Mouse (Mus musculus): Measurements from ENCODE around the gene Ncf4. TPM values are rescaled to one million over a fixed set of nuclear protein-coding genes. Genes with fewer than 3 reads are reported as not detected.

Ncf4 gene
- polyA plus RNA-seq, 1 experiment from 2014 or later = 1.1 TPM

DNA sequence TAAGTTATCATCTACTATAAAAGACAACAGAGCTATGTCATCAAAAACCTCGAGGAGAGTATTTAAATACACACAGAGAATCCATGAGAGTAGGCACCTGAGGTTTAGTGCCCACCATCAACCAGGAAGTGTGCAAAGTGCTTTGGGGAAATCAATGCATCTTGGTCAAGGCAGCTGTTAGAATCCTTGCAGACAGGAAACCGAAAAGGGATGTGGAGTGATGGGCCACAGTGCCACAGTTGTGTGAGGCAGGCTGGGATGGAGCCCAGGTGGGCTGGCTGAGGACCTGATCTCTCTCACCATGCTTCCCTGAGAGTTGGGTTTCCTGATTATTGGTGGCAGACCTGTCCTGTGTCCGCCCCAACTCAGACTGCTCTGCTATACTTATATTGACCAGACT, 55.0 kb downstream of the Ncf4 start:
- ATAC-seq (no peak), DNase-seq (ENCODE audit: low spot score) (no peak)
- no peak overlapping the region for H3K4me3 ChIP-seq (ENCODE audit: low read depth, low read length)
- no peak overlapping the region for H3K27ac ChIP-seq (ENCODE audit: low read depth, low read length)
- H3K9ac ChIP-seq (ENCODE audit: low read length) = no peak overlapping the region
- H3K4me2 ChIP-seq (ENCODE audit: low read length) = no peak overlapping the region
- H3K4me1 ChIP-seq (ENCODE audit: control insufficient read depth, insufficient read depth, low read length) = no peaks in the 10 kb centered on the region
- H3K36me3 ChIP-seq (ENCODE audit: control insufficient read depth, insufficient read depth, low read length) = no peaks in the 10 kb centered on the region
- H3K27me3 ChIP-seq (replicated peaks; ENCODE audit: control insufficient read depth, insufficient read depth, low read length) = no peaks in the 10 kb centered on the region
- 81% methylated on average over 3 of the region's 3 CpGs for WGBS
- no peaks in the 10 kb centered on the region for H3K9me3 ChIP-seq (replicated peaks; ENCODE audit: control insufficient read depth, low read length)

DNA sequence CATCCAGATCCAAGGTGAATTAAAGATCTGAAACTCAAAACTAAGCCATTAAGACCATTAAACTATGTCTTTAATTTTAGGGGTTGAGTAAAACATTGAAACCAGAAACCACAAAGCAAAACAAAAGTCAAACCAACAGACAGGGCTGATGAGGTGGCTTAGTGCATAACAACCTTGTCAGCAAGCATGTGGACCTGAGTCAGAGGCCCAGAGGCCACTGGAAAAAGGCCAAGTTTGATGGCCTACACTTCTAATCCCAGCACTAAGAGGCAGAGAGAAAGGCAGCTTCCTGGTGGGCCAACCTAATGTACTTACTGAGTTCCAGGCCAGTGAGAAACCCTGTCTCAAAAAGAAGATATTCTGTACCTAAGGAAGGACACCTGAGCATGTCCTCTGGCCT, 56.2 kb downstream of the Ncf4 start:
- Histone ChIP-seq H3K4me3 (ENCODE audit: low read depth, low read length) (no peak overlapping the region), H3K9ac (ENCODE audit: low read length) (no peak overlapping the region), H3K4me2 (ENCODE audit: low read length) (no peak overlapping the region), H3K27me3 (replicated peaks; ENCODE audit: control insufficient read depth, insufficient read depth, low read length) (no peaks in the 10 kb centered on the region), H3K4me1 (ENCODE audit: control insufficient read depth, insufficient read depth, low read length) (no peaks in the 10 kb centered on the region), H3K36me3 (ENCODE audit: control insufficient read depth, insufficient read depth, low read length) (no peaks in the 10 kb centered on the region), H3K27ac (ENCODE audit: low read depth, low read length) (no peak overlapping the region), H3K9me3 (replicated peaks; ENCODE audit: control insufficient read depth, low read length) (no peaks in the 10 kb centered on the region)
- no peak for ATAC-seq
- no peak for DNase-seq (ENCODE audit: low spot score)

DNA sequence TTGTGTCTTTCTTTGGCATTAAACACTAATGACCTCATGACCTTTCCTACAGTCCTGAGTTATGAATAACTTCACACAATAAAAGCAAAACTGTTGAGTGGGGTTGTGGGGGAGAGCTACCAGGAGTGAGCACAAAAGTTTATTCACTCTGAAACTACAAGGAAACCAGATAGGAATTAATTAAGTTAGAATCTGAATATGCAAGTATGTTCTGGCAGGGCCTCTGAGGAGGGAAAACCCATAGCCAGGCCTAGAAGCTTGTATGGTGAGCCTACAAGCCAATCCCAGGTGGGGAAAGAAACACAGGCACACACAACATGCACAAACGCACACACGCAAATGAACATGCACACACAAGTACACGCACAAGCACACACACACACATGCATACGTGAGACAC, 58.1 kb downstream of the Ncf4 start:
- no peaks in the 10 kb centered on the region for H3K4me1 ChIP-seq (ENCODE audit: control insufficient read depth, insufficient read depth, low read length)
- WGBS = 94% methylated on average over 4 of the region's 4 CpGs
- no peak overlapping the region for H3K4me3 ChIP-seq (ENCODE audit: low read depth, low read length)
- H3K4me2 ChIP-seq (ENCODE audit: low read length) = no peak overlapping the region
- H3K9ac ChIP-seq (ENCODE audit: low read length) = no peak overlapping the region
- DNase-seq (ENCODE audit: low spot score) (no peak), ATAC-seq (no peak)
- no peaks in the 10 kb centered on the region for H3K36me3 ChIP-seq (ENCODE audit: control insufficient read depth, insufficient read depth, low read length)
- no peaks in the 10 kb centered on the region for H3K9me3 ChIP-seq (replicated peaks; ENCODE audit: control insufficient read depth, low read length)
- H3K27me3 ChIP-seq (replicated peaks; ENCODE audit: control insufficient read depth, insufficient read depth, low read length) = no peaks in the 10 kb centered on the region
- no peak overlapping the region for H3K27ac ChIP-seq (ENCODE audit: low read depth, low read length)

DNA sequence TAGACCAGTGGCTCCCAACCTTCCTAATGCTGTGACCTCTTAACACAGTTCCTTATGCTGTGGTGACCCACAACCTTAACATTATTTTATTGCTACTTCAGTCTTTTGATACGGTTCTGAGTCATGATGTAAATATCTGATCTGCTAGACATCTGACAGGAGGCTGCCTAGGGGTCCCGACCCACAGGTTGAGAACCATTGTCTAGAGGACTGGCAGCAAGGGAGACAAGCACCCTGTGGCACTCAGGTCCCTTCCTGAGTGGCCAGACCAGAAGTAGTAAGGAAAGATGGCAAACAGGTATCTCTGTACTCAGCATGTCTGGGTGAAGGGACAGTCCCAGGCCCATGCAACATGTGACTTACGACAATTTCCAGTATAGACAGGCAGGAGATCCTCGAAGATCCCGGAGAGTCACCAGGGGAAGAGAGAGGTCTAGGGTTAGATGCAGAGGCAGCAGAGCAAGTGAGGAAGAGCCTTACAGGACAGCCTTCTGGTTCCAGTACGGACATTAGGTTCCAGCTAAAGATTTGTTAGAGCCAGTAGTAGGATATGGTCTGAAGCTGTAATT, 59.1 kb downstream of the Ncf4 start:
- Histone ChIP-seq H3K27me3 (replicated peaks; ENCODE audit: control insufficient read depth, insufficient read depth, low read length) (no peaks in the 10 kb centered on the region), H3K9ac (ENCODE audit: low read length) (no peak overlapping the region), H3K27ac (ENCODE audit: low read depth, low read length) (no peak overlapping the region), H3K4me2 (ENCODE audit: low read length) (no peak overlapping the region), H3K4me3 (ENCODE audit: low read depth, low read length) (no peak overlapping the region), H3K36me3 (ENCODE audit: control insufficient read depth, insufficient read depth, low read length) (no peaks in the 10 kb centered on the region), H3K9me3 (replicated peaks; ENCODE audit: control insufficient read depth, low read length) (no peaks in the 10 kb centered on the region), H3K4me1 (ENCODE audit: control insufficient read depth, insufficient read depth, low read length) (no peaks in the 10 kb centered on the region)
- WGBS = 84% methylated on average over 6 of the region's 6 CpGs
- ATAC-seq = no peak
- DNase-seq (ENCODE audit: low spot score) = no peak

DNA sequence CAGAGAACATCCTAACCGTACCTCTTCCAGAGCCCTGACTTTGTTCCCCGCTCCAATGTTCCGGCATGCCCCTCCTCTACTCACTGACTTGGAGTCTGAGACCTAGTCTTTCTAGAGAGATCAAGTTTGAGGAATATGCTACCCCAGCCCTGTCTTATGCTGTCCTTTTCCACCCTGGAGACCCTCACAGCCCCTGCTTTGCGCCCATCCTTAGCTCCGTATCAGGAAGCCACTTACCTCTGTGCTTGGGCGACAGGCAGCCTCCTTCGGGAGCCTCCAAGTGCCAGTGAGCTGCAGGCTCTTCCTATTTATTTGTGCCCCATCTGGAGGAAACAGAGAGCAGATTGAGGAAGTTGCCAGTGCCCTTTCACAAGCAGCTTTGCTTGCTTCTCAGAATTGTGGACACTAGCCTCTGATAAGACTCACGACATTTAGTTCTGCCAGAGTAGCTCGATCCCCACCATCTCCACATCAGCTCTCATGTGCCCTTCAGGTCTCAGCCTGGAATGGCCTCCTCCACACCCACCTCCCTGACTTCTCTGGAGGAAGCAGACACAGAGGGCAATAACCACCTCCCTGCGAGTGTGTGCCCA, 60.8 kb downstream of the Ncf4 start, which contains the start of gene Csf2rb2:
TSS of gene Csf2rb2 (minus strand) at position 381 of the 593 bp plus-strand sequence.
- Histone ChIP-seq H3K27ac (ENCODE audit: low read depth, low read length) (no peak within 1 kb of the TSS), H3K27me3 (replicated peaks; ENCODE audit: control insufficient read depth, insufficient read depth, low read length) (no peaks in the 10 kb centered on the region), H3K9me3 (replicated peaks; ENCODE audit: control insufficient read depth, low read length) (no peaks in the 10 kb centered on the region), H3K4me1 (ENCODE audit: control insufficient read depth, insufficient read depth, low read length) (no peaks in the 10 kb centered on the region), H3K36me3 (ENCODE audit: control insufficient read depth, insufficient read depth, low read length) (no peaks in the 10 kb centered on the region), H3K4me3 (ENCODE audit: low read depth, low read length) (no peak within 1 kb of the TSS), H3K4me2 (ENCODE audit: low read length) (no peak within 1 kb of the TSS), H3K9ac (ENCODE audit: low read length) (no peak within 1 kb of the TSS)
- no peak for ATAC-seq
- no peak for DNase-seq (ENCODE audit: low spot score)
- 84% methylated on average over 10 of the region's 10 CpGs for WGBS

DNA sequence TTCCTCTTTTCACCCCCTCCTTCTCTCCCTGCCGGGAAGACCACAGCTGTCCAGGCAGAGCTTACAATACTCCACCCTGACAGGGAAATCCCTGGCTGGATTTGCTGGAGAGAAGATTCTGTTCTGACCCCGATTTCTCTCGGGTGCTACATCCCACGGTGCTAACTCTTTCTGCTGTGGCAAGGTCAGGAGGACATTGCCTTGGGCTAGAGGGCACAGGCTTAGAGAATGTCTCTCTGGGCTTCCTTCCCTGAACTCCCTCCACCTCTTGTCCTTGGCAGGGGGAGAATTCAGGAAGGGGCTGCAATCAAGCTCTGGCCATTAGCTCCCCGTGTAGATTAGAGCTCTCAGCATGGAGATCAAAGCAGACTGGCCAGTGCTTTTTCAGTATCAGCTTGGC, 65.3 kb downstream of the Ncf4 start:
- ATAC-seq (no peak), DNase-seq (ENCODE audit: low spot score) (no peak)

DNA sequence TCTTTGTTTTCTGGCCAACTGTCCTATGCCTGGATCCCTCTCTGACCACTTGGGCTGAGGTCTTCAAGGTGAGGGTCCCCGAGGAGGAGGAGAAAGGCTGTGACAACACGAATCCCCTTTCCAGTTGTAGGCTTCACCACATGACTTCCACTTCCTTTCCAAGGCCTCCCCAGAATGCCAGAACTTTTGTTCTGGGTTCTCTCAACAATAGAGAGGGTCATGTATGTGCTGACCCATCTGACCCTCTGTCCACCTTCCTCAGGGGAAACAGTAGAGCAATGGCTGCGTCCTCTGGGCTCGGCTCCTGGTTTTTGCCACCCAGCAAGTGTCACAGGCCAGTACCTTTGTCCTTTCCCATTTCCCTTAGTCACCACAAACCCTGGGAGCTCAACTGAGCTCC, 66.4 kb downstream of the Ncf4 start:
- H3K27me3 ChIP-seq (replicated peaks; ENCODE audit: control insufficient read depth, insufficient read depth, low read length) = no peaks in the 10 kb centered on the region
- ATAC-seq = no peak
- no peaks in the 10 kb centered on the region for H3K4me1 ChIP-seq (ENCODE audit: control insufficient read depth, insufficient read depth, low read length)
- no peak overlapping the region for H3K4me3 ChIP-seq (ENCODE audit: low read depth, low read length)
- 84% methylated on average over 4 of the region's 4 CpGs for WGBS
- H3K4me2 ChIP-seq (ENCODE audit: low read length) = no peak overlapping the region
- no peak overlapping the region for H3K9ac ChIP-seq (ENCODE audit: low read length)
- no peaks in the 10 kb centered on the region for H3K9me3 ChIP-seq (replicated peaks; ENCODE audit: control insufficient read depth, low read length)
- no peak for DNase-seq (ENCODE audit: low spot score)
- H3K36me3 ChIP-seq (ENCODE audit: control insufficient read depth, insufficient read depth, low read length) = no peaks in the 10 kb centered on the region
- no peak overlapping the region for H3K27ac ChIP-seq (ENCODE audit: low read depth, low read length)

More for the DNA sequence above, 65.3 kb downstream of the Ncf4 start:
- Histone ChIP-seq H3K27me3 (replicated peaks; ENCODE audit: control insufficient read depth, insufficient read depth, low read length) (no peaks in the 10 kb centered on the region), H3K9me3 (replicated peaks; ENCODE audit: control insufficient read depth, low read length) (no peaks in the 10 kb centered on the region), H3K4me3 (ENCODE audit: low read depth, low read length) (no peak overlapping the region), H3K27ac (ENCODE audit: low read depth, low read length) (no peak overlapping the region), H3K36me3 (ENCODE audit: control insufficient read depth, insufficient read depth, low read length) (no peaks in the 10 kb centered on the region), H3K9ac (ENCODE audit: low read length) (no peak overlapping the region), H3K4me2 (ENCODE audit: low read length) (no peak overlapping the region), H3K4me1 (ENCODE audit: control insufficient read depth, insufficient read depth, low read length) (no peaks in the 10 kb centered on the region)
- WGBS = 44% methylated on average over 5 of the region's 5 CpGs

Small RNAs within 50 kb of the gene (microRNA-seq; reads per million reads assigned to microRNA genes)
- gene Mir7676-1 = not detected

Other genes with a start within 250 kb of the Ncf4 start
- 4.7 and 7.0 TPM in 2 replicates for gene Cacng2, start 124.8 kb upstream of the Ncf4 start, polyA plus RNA-seq (2014; fragmentation: Nextera tagmentation; extraction: Ambion mirVana)
- gene Ift27, start 70.7 kb upstream of the Ncf4 start, polyA plus RNA-seq (2014; fragmentation: Nextera tagmentation; extraction: Ambion mirVana) = 137 and 165 TPM in 2 replicates
- 0.19 and 1.3 TPM in 2 replicates for gene Pvalb, start 38.4 kb upstream of the Ncf4 start, polyA plus RNA-seq (2014; fragmentation: Nextera tagmentation; extraction: Ambion mirVana)
- not detected in 2 replicates for gene Csf2rb2, start 60.9 kb downstream of the Ncf4 start, polyA plus RNA-seq (2014; fragmentation: Nextera tagmentation; extraction: Ambion mirVana)
- gene Csf2rb, start 81.0 kb downstream of the Ncf4 start, polyA plus RNA-seq (2014; fragmentation: Nextera tagmentation; extraction: Ambion mirVana) = 0.44 and 0.74 TPM in 2 replicates
- not detected in 2 replicates for gene Tex33, start 151.1 kb downstream of the Ncf4 start, polyA plus RNA-seq (2014; fragmentation: Nextera tagmentation; extraction: Ambion mirVana)
- 27.0 and 27.4 TPM in 2 replicates for gene Tst, start 161.1 kb downstream of the Ncf4 start, polyA plus RNA-seq (2014; fragmentation: Nextera tagmentation; extraction: Ambion mirVana)
- 5.9 and 6.1 TPM in 2 replicates for gene Mpst, start 161.6 kb downstream of the Ncf4 start, polyA plus RNA-seq (2014; fragmentation: Nextera tagmentation; extraction: Ambion mirVana)
- gene Kctd17, start 183.8 kb downstream of the Ncf4 start, polyA plus RNA-seq (2014; fragmentation: Nextera tagmentation; extraction: Ambion mirVana) = 110 and 113 TPM in 2 replicates
- 0.20 and 0.47 TPM in 2 replicates for gene Tmprss6, start 223.8 kb downstream of the Ncf4 start, polyA plus RNA-seq (2014; fragmentation: Nextera tagmentation; extraction: Ambion mirVana)

All from forebrain, embryonic 14.5 days (tissue).